Mouse (Mus musculus) midbrain, embryonic 11.5 days (tissue): ENCODE results near the gene Ube2g1. TPM values are rescaled to one million over a fixed set of nuclear protein-coding genes. Genes with fewer than 3 reads are reported as not detected.
"Not testable (repeated sequence)": the region's sequence is repeated elsewhere in the genome, so short reads cannot be mapped to it uniquely, and the experiment has no call there.

Source experiments
- ATAC-seq: fragments of 200-750 bp; cut with Nextera tagmentation; 2 replicates; pipeline ENCODE4 v1.8.0; 2017; ENCODE audit warnings: moderate TSS enrichment, moderate library complexity; ENCODE audit not compliant: low FRiP score
- DNase-seq: peaks from one replicate; pipeline ENCODE4 v3.0.0; 2015; ENCODE audit warnings: low spot score; ENCODE audit errors: missing footprints
- H3K27ac ChIP-seq: fragments of 300-500 bp; sonication (generic); 2 replicates; pipeline ENCODE4 v1.5.1; 2014; ENCODE audit warnings: low read depth, low read length
- H3K27me3 ChIP-seq: fragments of 300-500 bp; sonication (generic); 2 replicates; pipeline ENCODE4 v1.6.1; 2014; ENCODE audit warnings: mild to moderate bottlenecking, low read length, moderate library complexity, mixed read lengths; ENCODE audit not compliant: control insufficient read depth, insufficient read depth
- H3K36me3 ChIP-seq: fragments of 300-500 bp; sonication (generic); 2 replicates; pipeline ENCODE4 v1.6.1; 2014; ENCODE audit warnings: mild to moderate bottlenecking, low read length, moderate library complexity, mixed read lengths; ENCODE audit not compliant: control insufficient read depth, insufficient read depth
- H3K4me1 ChIP-seq: fragments of 300-500 bp; sonication (generic); 2 replicates; pipeline ENCODE4 v1.6.1; 2014; ENCODE audit warnings: low read length; ENCODE audit not compliant: control insufficient read depth, insufficient read depth
- H3K4me2 ChIP-seq: fragments of 300-500 bp; sonication (generic); 2 replicates; pipeline ENCODE4 v1.6.1; 2014; ENCODE audit warnings: mild to moderate bottlenecking, moderate library complexity
- H3K4me3 ChIP-seq: fragments of 300-500 bp; sonication (generic); 2 replicates; pipeline ENCODE4 v1.5.1; 2014; ENCODE audit warnings: low read depth, low read length
- H3K9ac ChIP-seq: fragments of 300-500 bp; sonication (generic); 2 replicates; pipeline ENCODE4 v1.6.1; 2014; ENCODE audit warnings: low read length
- H3K9me3 ChIP-seq: fragments of 300-500 bp; sonication (generic); 2 replicates; pipeline ENCODE4 v1.6.1; 2016; ENCODE audit warnings: low read length; ENCODE audit not compliant: control insufficient read depth
- WGBS: fragments of 180-500 bp; shearing (Covaris S2); extraction: QIAGEN DNeasy Blood & Tissue Kit; methylation state at CpG from one replicate; pipeline ENCODE4 v1.1.7; 2014; 5-methylcytosine and 5-hydroxymethylcytosine counted together
- polyA plus RNA-seq: library from polyadenylated mRNA; unstranded; fragments of >200 nt; fragmentation: Nextera tagmentation; extraction: Ambion mirVana; gene quantifications from 2 replicates; pipeline ENCODE4 v1.2.1, GENCODE M21; 2014

Gene Ube2g1
- polyA plus RNA-seq, 1 experiment from 2014 or later, result 121 TPM

DNA sequence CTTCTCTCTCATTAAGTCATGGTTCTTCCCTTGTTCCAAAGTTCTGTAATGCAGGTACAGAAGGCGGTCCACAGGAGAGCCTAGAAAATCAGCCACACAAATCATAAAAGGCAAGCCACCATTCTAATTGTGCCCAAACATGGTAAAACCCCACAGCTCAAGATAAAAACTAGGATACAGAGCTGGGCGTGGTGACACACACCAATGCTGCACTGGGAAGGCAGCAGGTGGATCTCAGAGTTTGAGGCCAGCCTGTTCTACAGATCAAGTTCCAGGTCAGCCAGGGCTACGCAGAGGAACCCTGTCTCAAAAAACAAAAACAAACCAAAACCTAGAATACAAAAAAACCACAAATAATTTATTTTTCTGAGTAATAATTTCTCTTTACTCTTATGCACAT lies 20.5 kb upstream of the Ube2g1 start:
- Histone ChIP-seq H3K27me3 (no peaks in the 10 kb centered on the region), H3K4me1 (no peaks in the 10 kb centered on the region), H3K36me3 (no peaks in the 10 kb centered on the region), H3K4me2 (no peak overlapping the region), H3K9ac (no peak overlapping the region), H3K4me3 (no peak overlapping the region), H3K27ac (no peak overlapping the region), H3K9me3 (no peaks in the 10 kb centered on the region)
- ATAC-seq, result no peak
- no peak for DNase-seq
- WGBS, result 91% methylated on average over 3 of the region's 3 CpGs

DNA sequence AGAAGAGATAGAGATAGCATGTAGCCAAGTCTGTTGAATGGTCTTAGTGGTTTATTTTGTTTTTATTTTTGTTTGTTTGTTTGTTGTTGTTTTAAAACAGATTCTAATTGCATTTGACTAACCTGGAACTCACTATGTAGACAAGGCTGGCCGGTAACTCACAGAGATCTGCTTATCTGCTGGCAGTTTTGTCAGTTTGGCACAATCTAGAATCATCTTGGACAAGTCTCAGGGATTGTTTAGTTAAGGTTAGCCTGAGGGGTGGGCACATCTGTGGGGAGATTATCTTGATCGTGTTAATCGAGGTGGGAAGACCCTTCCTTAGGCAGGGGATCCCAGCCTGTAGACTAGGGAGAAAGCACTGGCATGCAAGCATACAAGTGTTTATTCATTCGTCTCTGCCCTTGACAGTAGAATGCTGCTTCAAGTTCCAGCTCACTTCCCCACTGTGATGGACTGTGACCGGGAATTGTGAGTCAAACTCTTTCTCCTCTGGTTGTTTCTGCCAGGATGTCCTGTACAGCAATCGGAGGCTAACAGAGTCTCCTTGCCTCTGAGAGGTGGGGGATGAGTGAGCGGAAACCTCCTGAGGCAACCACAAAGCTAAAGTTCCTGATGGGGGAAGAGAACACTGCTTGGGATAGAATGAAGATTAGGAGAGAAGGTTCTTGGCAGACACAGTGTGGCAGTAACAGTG lies 19.4 kb upstream of the Ube2g1 start:
- Histone ChIP-seq H3K36me3 (no peaks in the 10 kb centered on the region), H3K27me3 (no peaks in the 10 kb centered on the region), H3K4me3 (no peak overlapping the region), H3K9ac (no peak overlapping the region), H3K4me2 (no peak overlapping the region), H3K27ac (no peak overlapping the region), H3K9me3 (no peaks in the 10 kb centered on the region), H3K4me1 (no peaks in the 10 kb centered on the region)
- 73% methylated on average over 7 of the region's 7 CpGs for WGBS
- no peak for ATAC-seq
- no peak for DNase-seq

DNA sequence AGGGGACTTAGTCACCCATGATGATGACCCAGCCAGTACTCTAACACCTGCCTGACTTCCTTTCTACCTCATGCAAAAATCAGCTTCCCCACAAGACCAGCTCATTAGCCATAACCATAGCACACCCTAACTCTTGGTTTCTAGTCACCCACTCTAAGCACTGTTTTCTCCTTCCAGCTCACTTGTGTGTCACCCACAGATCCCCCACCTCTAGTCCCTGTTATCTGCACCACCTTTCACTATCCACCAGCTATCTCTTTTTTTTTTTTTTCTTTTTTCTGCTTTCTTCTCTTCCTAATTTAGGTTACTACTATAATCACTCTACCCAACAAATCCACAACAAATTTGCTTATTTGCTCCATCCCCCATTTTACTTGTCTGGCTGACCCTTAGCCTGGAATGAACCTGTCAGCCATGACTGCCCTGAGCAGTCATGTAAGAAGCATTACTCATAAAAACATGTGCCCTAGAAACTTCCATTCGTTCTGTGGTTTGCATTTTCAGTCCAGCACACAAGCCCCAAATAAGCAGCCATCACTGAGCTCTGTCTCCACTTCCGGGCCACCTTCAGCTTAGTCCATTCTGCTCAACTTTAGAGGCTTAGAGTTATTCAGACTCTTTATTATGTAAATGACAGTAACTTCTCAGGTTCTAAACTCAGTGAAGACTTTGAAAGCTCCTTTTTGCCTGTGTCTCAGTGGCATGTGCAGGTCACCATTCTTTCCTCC lies 11.9 kb upstream of the Ube2g1 start:
- Histone ChIP-seq H3K27ac (no peak overlapping the region), H3K9ac (no peak overlapping the region), H3K9me3 (no peaks in the 10 kb centered on the region), H3K36me3 (no peaks in the 10 kb centered on the region), H3K4me3 (no peak overlapping the region), H3K4me2 (no peak overlapping the region), H3K27me3 (no peaks in the 10 kb centered on the region), H3K4me1 (no peaks in the 10 kb centered on the region)
- WGBS, result 67% methylated on average over 2 of the region's 2 CpGs
- no peak for ATAC-seq
- DNase-seq, result no peak

DNA sequence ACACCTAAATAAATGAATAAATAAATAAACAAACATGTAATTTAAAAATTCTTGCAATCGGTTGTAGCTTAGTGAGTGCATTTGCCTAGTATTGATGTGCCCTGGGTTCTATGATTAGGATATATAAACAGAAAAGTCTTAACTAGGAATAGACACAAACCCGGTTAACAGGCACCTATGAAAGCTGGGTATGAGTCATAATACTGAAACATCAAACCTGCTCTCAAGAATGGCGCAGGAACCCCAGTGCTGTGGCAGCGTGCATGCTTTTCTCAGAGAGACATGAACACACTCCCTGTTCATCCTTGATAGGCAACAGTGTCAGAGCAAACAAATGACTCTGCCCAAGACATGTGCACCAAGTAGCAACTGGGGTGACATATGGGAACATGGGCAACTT lies 9.3 kb upstream of the Ube2g1 start:
- Histone ChIP-seq H3K9me3 (no peaks in the 10 kb centered on the region), H3K9ac (no peak overlapping the region), H3K4me1 (no peaks in the 10 kb centered on the region), H3K4me2 (no peak overlapping the region), H3K27me3 (no peaks in the 10 kb centered on the region), H3K27ac (no peak overlapping the region), H3K4me3 (no peak overlapping the region), H3K36me3 (no peaks in the 10 kb centered on the region)
- 89% methylated on average over 4 of the region's 4 CpGs for WGBS
- DNase-seq, result no peak
- ATAC-seq, result no peak

DNA sequence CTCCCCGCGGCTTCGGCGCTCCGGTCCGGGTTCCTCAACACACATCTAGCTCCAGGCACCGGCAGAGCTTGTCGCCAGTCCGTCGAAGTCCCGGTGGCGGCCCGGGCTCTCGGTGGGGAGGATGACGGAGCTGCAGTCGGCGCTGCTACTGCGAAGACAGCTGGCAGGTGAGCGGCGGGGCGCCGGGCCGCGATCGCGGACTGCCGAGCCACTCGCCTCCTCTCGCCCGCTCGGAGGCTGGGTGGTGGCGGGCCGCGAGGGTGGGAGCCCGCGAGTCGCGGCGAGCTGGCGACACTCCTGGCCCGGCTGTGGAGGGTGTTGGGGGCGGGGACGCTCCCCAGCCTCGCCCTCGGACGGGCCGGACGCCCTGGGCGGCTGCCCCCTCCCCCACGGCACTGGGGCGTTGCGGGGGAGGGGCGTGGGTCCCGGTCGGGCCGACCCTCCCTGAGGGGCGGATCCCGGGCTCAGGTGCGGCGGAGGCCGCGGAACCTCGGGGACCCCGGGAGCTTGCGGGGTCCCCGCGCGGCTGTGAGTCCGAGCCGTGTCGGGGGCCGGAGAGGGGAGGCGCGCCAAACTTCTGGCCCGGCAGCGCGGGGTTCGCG lies 487 bp downstream of the Ube2g1 start:
- H3K9me3 ChIP-seq, result no peaks in the 10 kb centered on the region
- peak; percentile 96 for DNase-seq
- H3K9ac ChIP-seq, result peak overlapping the region; percentile 98
- ATAC-seq, result peak; percentile 64
- peak overlapping the region; percentile 59 for H3K4me2 ChIP-seq
- H3K27ac ChIP-seq, result peak overlapping the region; percentile 96
- H3K36me3 ChIP-seq, result no peaks in the 10 kb centered on the region
- WGBS, result under 1% methylated on average over 59 of the region's 79 CpGs
- no peaks in the 10 kb centered on the region for H3K27me3 ChIP-seq
- H3K4me3 ChIP-seq, result peak overlapping the region; percentile 97
- H3K4me1 ChIP-seq, result peaks cover 8% of the 10 kb centered on the region

DNA sequence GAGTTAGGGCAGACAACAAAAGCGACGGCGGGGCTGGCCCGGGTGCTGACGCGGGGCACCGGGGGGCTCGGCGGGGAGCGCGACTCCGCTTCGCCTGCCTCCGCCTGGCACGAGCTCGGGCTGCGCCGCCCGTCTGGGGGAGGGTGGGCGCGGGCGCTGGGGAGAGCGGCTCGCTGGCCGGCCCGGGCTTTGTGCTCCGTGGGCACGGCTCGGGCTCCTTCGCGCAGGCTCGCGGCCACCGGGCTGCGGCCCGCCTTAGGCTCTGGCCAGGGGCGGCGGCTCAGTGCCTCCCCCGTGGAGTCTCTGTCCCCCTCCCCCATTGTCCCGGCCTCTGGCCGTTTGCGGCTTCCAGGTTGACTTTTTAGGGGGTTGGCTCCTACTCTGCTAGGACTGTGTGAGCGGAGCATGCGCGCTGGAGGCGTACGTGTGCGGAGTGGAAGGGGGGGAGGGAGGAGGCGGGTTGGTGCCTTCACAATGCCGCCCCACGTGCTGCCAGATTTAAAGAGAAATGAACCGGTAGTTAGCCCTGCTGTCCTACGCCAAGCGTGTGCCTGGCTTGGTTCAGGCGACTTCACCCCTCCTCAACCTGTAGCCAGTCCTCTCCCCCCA lies 1.1 kb downstream of the Ube2g1 start:
- H3K27me3 ChIP-seq, result no peaks in the 10 kb centered on the region
- H3K4me3 ChIP-seq, result peak overlapping the region; percentile 97
- H3K9ac ChIP-seq, result peak overlapping the region; percentile 98
- H3K36me3 ChIP-seq, result no peaks in the 10 kb centered on the region
- ATAC-seq (peak; percentile 91), DNase-seq (peak; percentile 99)
- H3K4me1 ChIP-seq, result peaks cover 8% of the 10 kb centered on the region
- peak overlapping the region; percentile 96 for H3K27ac ChIP-seq
- H3K9me3 ChIP-seq, result no peaks in the 10 kb centered on the region
- H3K4me2 ChIP-seq, result peak overlapping the region; percentile 59
- WGBS, result 0% methylated on average over 29 of the region's 55 CpGs

DNA sequence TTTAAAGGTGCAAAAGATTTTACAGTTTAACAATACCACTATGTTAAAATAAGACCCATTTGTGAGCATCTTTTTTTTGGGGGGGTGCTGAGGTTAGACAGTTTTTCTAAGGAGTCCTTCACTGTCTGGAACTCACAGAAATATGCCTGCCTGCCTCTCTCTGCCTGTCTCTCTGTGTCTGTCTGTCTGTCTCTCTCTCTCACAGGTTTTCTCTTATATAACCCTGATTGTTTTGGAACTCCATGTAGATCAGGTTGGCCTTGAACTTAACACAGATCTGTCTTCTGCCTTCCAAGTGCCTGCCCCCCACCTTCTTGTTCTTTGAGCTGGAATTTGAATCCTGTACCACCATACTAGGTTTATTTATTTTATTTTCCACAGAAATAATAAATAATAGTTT lies 2.2 kb downstream of the Ube2g1 start:
- Histone ChIP-seq H3K4me2 (no peak overlapping the region), H3K9ac (no peak overlapping the region), H3K9me3 (no peaks in the 10 kb centered on the region), H3K4me1 (peaks cover 8% of the 10 kb centered on the region), H3K36me3 (no peaks in the 10 kb centered on the region), H3K27me3 (no peaks in the 10 kb centered on the region), H3K27ac (no peak overlapping the region), H3K4me3 (no peak overlapping the region)
- no peak for DNase-seq
- no peak for ATAC-seq

DNA sequence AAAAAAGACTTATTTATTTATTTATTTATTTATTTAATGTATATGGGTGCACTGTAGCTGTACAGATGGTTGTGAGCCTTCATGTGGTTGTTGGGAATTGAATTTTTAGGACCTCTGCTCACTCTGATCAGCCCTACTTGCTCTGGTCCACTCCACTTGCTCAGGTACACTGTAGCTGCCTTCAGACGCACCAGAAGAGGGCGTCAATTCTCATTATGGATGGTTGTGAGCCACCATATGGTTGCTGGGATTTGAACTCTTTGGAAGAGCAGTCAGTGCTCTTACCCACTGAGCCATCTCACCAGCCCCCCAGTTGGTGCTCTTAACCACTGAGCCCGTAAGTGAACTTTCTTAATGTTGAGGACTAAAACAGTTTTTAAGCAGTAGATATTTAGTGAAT lies 7.3 kb downstream of the Ube2g1 start:
- not testable (repeated sequence) for H3K27ac ChIP-seq, ATAC-seq

DNA sequence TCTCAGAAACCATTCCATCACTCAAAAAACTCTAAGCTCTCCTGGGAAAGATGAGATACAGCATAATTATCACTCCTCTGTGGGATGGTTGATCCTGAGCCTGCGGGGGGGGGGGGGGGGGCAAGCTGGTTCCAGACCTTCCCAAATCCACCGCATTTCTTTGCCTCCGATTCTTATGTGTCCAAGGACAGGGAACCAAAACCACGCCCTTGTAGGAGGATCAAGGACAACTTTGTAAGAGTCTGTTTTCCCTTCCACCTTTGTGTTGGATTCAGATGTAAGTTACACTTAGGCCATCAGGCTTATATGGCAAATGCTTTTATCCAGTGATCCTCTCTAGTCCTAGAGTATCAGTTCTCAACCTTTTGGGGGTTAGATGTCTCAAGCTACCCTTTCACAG lies 8.8 kb downstream of the Ube2g1 start:
- Histone ChIP-seq H3K9me3 (no peaks in the 10 kb centered on the region), H3K36me3 (no peaks in the 10 kb centered on the region), H3K27me3 (no peaks in the 10 kb centered on the region), H3K4me2 (no peak overlapping the region), H3K9ac (no peak overlapping the region), H3K27ac (no peak overlapping the region), H3K4me1 (no peaks in the 10 kb centered on the region), H3K4me3 (no peak overlapping the region)
- DNase-seq, result no peak
- no peak for ATAC-seq
- 90% methylated on average over 4 of the region's 4 CpGs for WGBS

More for the DNA sequence above, 7.3 kb downstream of the Ube2g1 start:
- not testable (repeated sequence) for H3K27me3 ChIP-seq, H3K36me3 ChIP-seq, H3K9ac ChIP-seq, H3K4me1 ChIP-seq, H3K4me3 ChIP-seq, DNase-seq, H3K9me3 ChIP-seq, H3K4me2 ChIP-seq
- WGBS, result 79% methylated on average over 3 of the region's 3 CpGs
